ENCODE assay signal across 7 mouse cellular contexts in genomic region chr8:126603241-126603947, GRCm38 (mm10). TPM values are rescaled to one million over a fixed set of nuclear protein-coding genes. Genes with fewer than 3 reads are reported as not detected.
DNase-seq lines count a peak whose midpoint lies in the region; ATAC-seq lines count a peak whose summit lies in the region.

No protein-coding gene starts in this region.

- no peak overlapping the region for H3K4me2 ChIP-seq in embryonic facial prominence, embryonic 12.5 days (replicated peaks)
- no peak overlapping the region for H3K4me2 ChIP-seq in heart, embryonic 15.5 days

- peaks cover 44% of the 10 kb centered on the region for H3K4me1 ChIP-seq in embryonic facial prominence, embryonic 12.5 days
- peaks cover 32% of the 10 kb centered on the region for H3K4me1 ChIP-seq in heart, embryonic 15.5 days (replicated peaks)

- no peaks in the 10 kb centered on the region for H3K9me3 ChIP-seq in embryonic facial prominence, embryonic 12.5 days
- H3K9me3 ChIP-seq in heart, embryonic 15.5 days (replicated peaks), result no peaks in the 10 kb centered on the region

- peak; percentile 98 for DNase-seq in Muller cell, postnatal 12 days (ENCODE audit: inconsistent ontology term)
- peak; percentile 52 to 72 for DNase-seq in kidney, postnatal 25 days
- DNase-seq in skeletal muscle tissue, adult 2 months (ENCODE audit: low read depth, low spot score), result peak; percentile 78
- DNase-seq in layer of hippocampus, adult 9-10 months (ENCODE audit: low spot score), result no peak
- DNase-seq in spleen, postnatal 14 days (ENCODE audit: low spot score in 2 of 2), result no peak

- H3K27me3 ChIP-seq in embryonic facial prominence, embryonic 12.5 days, result no peaks in the 10 kb centered on the region
- H3K27me3 ChIP-seq in heart, embryonic 15.5 days, result no peaks in the 10 kb centered on the region

- H3K27ac ChIP-seq in embryonic facial prominence, embryonic 12.5 days, result peak overlapping the region; percentile 90
- peak overlapping the region; percentile 82 for H3K27ac ChIP-seq in heart, embryonic 15.5 days

- H3K4me3 ChIP-seq in embryonic facial prominence, embryonic 12.5 days, result no peak overlapping the region
- no peak overlapping the region for H3K4me3 ChIP-seq in heart, embryonic 15.5 days

- 24% methylated on average over 8 of the region's 8 CpGs for WGBS in embryonic facial prominence, embryonic 12.5 days
- 28% methylated on average over 8 of the region's 8 CpGs for whole genome bisulfite sequencing in heart, embryonic 15.5 days

- H3K9ac ChIP-seq in embryonic facial prominence, embryonic 12.5 days, result no peak overlapping the region
- H3K9ac ChIP-seq in heart, embryonic 15.5 days, result peak overlapping the region; percentile 18; the same call in 1 of the 2 replicates

- no peaks in the 10 kb centered on the region for H3K36me3 ChIP-seq in embryonic facial prominence, embryonic 12.5 days
- H3K36me3 ChIP-seq in heart, embryonic 15.5 days, result no peaks in the 10 kb centered on the region

- no peak for ATAC-seq in embryonic facial prominence, embryonic 12.5 days (ENCODE audit: insufficient number of reproducible peaks, insufficient read depth, low FRiP score, low TSS enrichment)
- 0 out of 2 replicates have a peak, but pooled peaks have one; percentile 38 for ATAC-seq in heart, embryonic 15.5 days (replicated peaks; ENCODE audit: insufficient number of reproducible peaks, insufficient read depth, low FRiP score, low read depth)

RNA-seq across cellular contexts. Expression of gene Irf2bp2, which starts 9.6 kb away (rescaled TPM):
- 11.5 and 12.0 TPM in 2 replicates for polyA plus RNA-seq in embryonic facial prominence, embryonic 12.5 days (2016; fragmentation: Nextera tagmentation; extraction: Ambion mirVana)
- 10.3 and 10.4 TPM in 2 replicates for polyA plus RNA-seq in heart, embryonic 15.5 days (2015; fragmentation: Nextera tagmentation; extraction: Ambion mirVana)

Comparison
In these comparisons a context has a peak if more than half of its experiments do, and no peak if none do; other contexts are left out.
1. DNase-seq: peak in Muller cell, postnatal 12 days (single experiment), kidney, postnatal 25 days (2 of 2) and skeletal muscle tissue, adult 2 months (single experiment); none in layer of hippocampus, adult 9-10 months (single experiment) and spleen, postnatal 14 days (0 of 2).